Mouse (Mus musculus) hematopoietic stem cell, adult 5-6 weeks (primary cell): ENCODE measurements at regions not wholly inside any gene's neighbourhood (a gene's known extent, or its start where the extent isn't known, plus 50 kb on each side); places are given as distances from the start of the nearest gene placed in this dataset.

Experiments
- ATAC-seq, 2 experiments: fragments of 125-278 bp in 1 of 2; replicated peaks in 1 of 2; 2 replicates each; pipeline ENCODE4 v1.8.0; 2016 to 2017; ENCODE audit warnings: inconsistent platforms in 2 of 2, mild to moderate bottlenecking in 2 of 2, moderate number of reproducible peaks in 2 of 2, low read depth in 1 of 2, moderate TSS enrichment in 1 of 2; ENCODE audit not compliant: low FRiP score in 2 of 2, poor library complexity in 2 of 2, severe bottlenecking in 2 of 2, insufficient read depth in 1 of 2, low TSS enrichment in 1 of 2

- ATAC-seq: no peak
These were observed 283.0 kb upstream of the Tank start for GRCm38 (mm10) chr2:61295261-61295964.

- no peak for ATAC-seq
These were observed 290.1 kb upstream of the Tank start for GRCm38 (mm10) chr2:61288246-61288645.

- no peak for ATAC-seq
These were observed 293.7 kb upstream of the Tank start for GRCm38 (mm10) chr2:61284706-61285105.

- ATAC-seq: no peak
These were observed 294.4 kb upstream of the Tank start for GRCm38 (mm10) chr2:61283829-61284601.

GRCm38 (mm10) chr2:61272721-61273120, 305.7 kb upstream of the Tank start:
- no peak for ATAC-seq

GRCm38 (mm10) chr2:61267706-61268105, 304.7 kb upstream of the Rbms1 start:
- no peak for ATAC-seq

GRCm38 (mm10) chr2:61250068-61250800, 287.2 kb upstream of the Rbms1 start:
- ATAC-seq: no peak

- ATAC-seq: no peak
These were observed 285.0 kb upstream of the Rbms1 start for GRCm38 (mm10) chr2:61247956-61248355.

- ATAC-seq: no peak
These were observed 284.3 kb upstream of the Rbms1 start for GRCm38 (mm10) chr2:61247336-61247735.

- no peak for ATAC-seq
These were observed 283.8 kb upstream of the Rbms1 start for GRCm38 (mm10) chr2:61246691-61247258.

- ATAC-seq: no peak
These were observed 282.5 kb upstream of the Rbms1 start for GRCm38 (mm10) chr2:61245526-61245925.

GRCm38 (mm10) chr2:61221676-61222075, 258.7 kb upstream of the Rbms1 start:
- no peak for ATAC-seq

GRCm38 (mm10) chr2:61221157-61221556, 258.2 kb upstream of the Rbms1 start:
- ATAC-seq: no peak

- no peak for ATAC-seq
These were observed 251.0 kb upstream of the Rbms1 start for GRCm38 (mm10) chr2:61213951-61214350.

- ATAC-seq: no peak
These were observed 238.4 kb upstream of the Rbms1 start for GRCm38 (mm10) chr2:61201387-61201786.

- ATAC-seq: no peak
These were observed 231.0 kb upstream of the Rbms1 start for GRCm38 (mm10) chr2:61193976-61194375.

GRCm38 (mm10) chr2:61182424-61182979, 219.5 kb upstream of the Rbms1 start:
- no peak for ATAC-seq

GRCm38 (mm10) chr2:61177801-61178200, 214.8 kb upstream of the Rbms1 start:
- no peak for ATAC-seq
